Mouse (Mus musculus) erythroblast, embryonic 14.5 days (primary cell): ENCODE data around the gene 9430038I01Rik.

ENCODE experiments used
- GATA1 ChIP-seq: IDR thresholded peaks from 2 replicates; pipeline ENCODE4 v1.6.1; 2012; ENCODE audit warnings: low read length, inconsistent platforms, mixed read lengths
- TAL1 ChIP-seq: IDR thresholded peaks from 3 replicates; pipeline ENCODE4 v1.6.1; 2012; ENCODE audit warnings: low read length, inconsistent platforms, mixed read lengths

GRCm38 (mm10) chr7:137407428-137408058 is 3.0 kb downstream of the 9430038I01Rik start:
- no peak for TF ChIP-seq TAL1
- TF ChIP-seq GATA1, result no peak
